Mouse (Mus musculus): ENCODE results near the gene Fam198b. TPM values are rescaled to one million over a fixed set of nuclear protein-coding genes. Genes with fewer than 3 reads are reported as not detected.

Fam198b gene
- total and polyA plus RNA-seq, 2 experiments = 0.17 to 0.37 TPM

DNA sequence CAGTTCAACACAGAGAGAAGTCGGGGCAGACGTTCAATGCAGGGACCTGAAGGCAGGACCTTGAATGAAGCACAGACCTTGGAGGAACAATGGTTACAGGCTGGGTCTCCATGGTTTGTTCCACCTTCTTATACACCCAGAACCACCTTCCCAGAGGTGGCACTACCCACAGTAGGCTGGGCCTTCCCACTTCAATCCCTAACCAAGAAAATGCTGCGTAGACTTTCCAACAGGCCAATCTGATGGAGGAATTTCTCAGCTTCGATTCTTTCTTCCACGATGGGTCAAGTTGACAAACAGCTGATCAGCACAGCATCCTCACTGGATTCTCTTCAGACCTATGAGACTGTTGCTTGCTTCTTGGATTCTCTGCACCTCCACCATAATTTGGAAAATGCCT lies 8.9 kb upstream of the Fam198b start:
- no peaks in the 10 kb centered on the region for H3K79me2 ChIP-seq (ENCODE audit: control insufficient read depth, insufficient read depth, low read length)
- TF ChIP-seq CTCF (IDR thresholded peaks at IDR 0.05; ENCODE audit: low read depth, low read length) = no peak
- no peak for TF ChIP-seq POLR2A (IDR thresholded peaks at IDR 0.05; ENCODE audit: extremely low read depth, insufficient read depth, low read length)
- no peak for DNase-seq (ENCODE audit: extremely low read depth, low read depth, low spot score)
- H3K4me3 ChIP-seq (ENCODE audit: insufficient read depth, low read depth, low read length) = no peak overlapping the region
- no peak overlapping the region for H3K27ac ChIP-seq (replicated peaks; ENCODE audit: insufficient read depth, low read depth, low read length)
- no peak overlapping the region for H3K9ac ChIP-seq (ENCODE audit: low read depth, low read length)
- WGBS = 91% methylated on average over 5 of the region's 5 CpGs
- H3K4me1 ChIP-seq (ENCODE audit: control insufficient read depth, insufficient read depth, low read length) = no peaks in the 10 kb centered on the region
- no peaks in the 10 kb centered on the region for H3K27me3 ChIP-seq (ENCODE audit: control insufficient read depth, insufficient read depth, low read length)
- H3K36me3 ChIP-seq (ENCODE audit: control insufficient read depth, insufficient read depth, low read length) = no peaks in the 10 kb centered on the region

- WGBS = 50% methylated on average over 3 of the region's 3 CpGs
- DNase-seq (ENCODE audit: extremely low read depth, low read depth, low spot score) = no peak
- H3K27me3 ChIP-seq (ENCODE audit: control insufficient read depth, insufficient read depth, low read length) = no peaks in the 10 kb centered on the region
- H3K4me1 ChIP-seq (ENCODE audit: control insufficient read depth, insufficient read depth, low read length) = no peaks in the 10 kb centered on the region
- H3K4me3 ChIP-seq (ENCODE audit: insufficient read depth, low read depth, low read length) = no peak overlapping the region
- H3K79me2 ChIP-seq (ENCODE audit: control insufficient read depth, insufficient read depth, low read length) = no peaks in the 10 kb centered on the region
- no peak overlapping the region for H3K27ac ChIP-seq (replicated peaks; ENCODE audit: insufficient read depth, low read depth, low read length)
- TF ChIP-seq POLR2A (IDR thresholded peaks at IDR 0.05; ENCODE audit: extremely low read depth, insufficient read depth, low read length) (no peak), CTCF (IDR thresholded peaks at IDR 0.05; ENCODE audit: low read depth, low read length) (no peak)
- no peaks in the 10 kb centered on the region for H3K36me3 ChIP-seq (ENCODE audit: control insufficient read depth, insufficient read depth, low read length)
- H3K9ac ChIP-seq (ENCODE audit: low read depth, low read length) = no peak overlapping the region
These were observed 6.0 kb upstream of the Fam198b start for GRCm38 (mm10) chr3:79878350-79878749.

- H3K9ac ChIP-seq (ENCODE audit: low read depth, low read length) = no peak overlapping the region
- H3K27me3 ChIP-seq (ENCODE audit: control insufficient read depth, insufficient read depth, low read length) = no peaks in the 10 kb centered on the region
- H3K4me1 ChIP-seq (ENCODE audit: control insufficient read depth, insufficient read depth, low read length) = no peaks in the 10 kb centered on the region
- H3K36me3 ChIP-seq (ENCODE audit: control insufficient read depth, insufficient read depth, low read length) = no peaks in the 10 kb centered on the region
- 84% methylated on average over 9 of the region's 9 CpGs for WGBS
- TF ChIP-seq POLR2A (IDR thresholded peaks at IDR 0.05; ENCODE audit: extremely low read depth, insufficient read depth, low read length) (no peak), CTCF (IDR thresholded peaks at IDR 0.05; ENCODE audit: low read depth, low read length) (no peak)
- no peak overlapping the region for H3K4me3 ChIP-seq (ENCODE audit: insufficient read depth, low read depth, low read length)
- DNase-seq (ENCODE audit: extremely low read depth, low read depth, low spot score) = no peak
- no peak overlapping the region for H3K27ac ChIP-seq (replicated peaks; ENCODE audit: insufficient read depth, low read depth, low read length)
- no peaks in the 10 kb centered on the region for H3K79me2 ChIP-seq (ENCODE audit: control insufficient read depth, insufficient read depth, low read length)
These were observed 5.1 kb upstream of the Fam198b start for GRCm38 (mm10) chr3:79879246-79879645.

DNA sequence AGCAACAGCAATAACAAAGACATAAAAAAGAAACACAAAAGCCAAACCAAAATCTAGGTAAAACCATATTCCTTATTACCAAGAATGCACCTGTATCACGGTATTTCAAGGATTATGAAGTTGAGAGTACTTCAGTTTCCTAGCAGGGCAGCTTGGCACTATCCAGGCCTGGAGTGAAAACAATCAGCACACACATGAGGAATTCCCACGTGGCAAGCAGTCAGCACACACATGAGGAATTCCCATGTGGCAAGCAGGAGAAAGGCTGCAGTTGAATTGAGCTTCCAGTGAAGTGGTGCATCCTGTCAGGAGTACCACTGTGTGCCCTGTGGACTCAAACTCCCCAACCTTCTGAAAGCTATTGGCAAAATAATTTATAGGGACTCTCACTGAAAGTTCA lies 2.7 kb upstream of the Fam198b start:
- 60% methylated on average over 2 of the region's 2 CpGs for WGBS

GRCm38 (mm10) chr3:79883092-79883491 lies 1.2 kb upstream of the Fam198b start:
- Histone ChIP-seq H3K27me3 (ENCODE audit: control insufficient read depth, insufficient read depth, low read length) (peaks cover 4% of the 10 kb centered on the region; the same call in 1 of the 2 replicates), H3K4me1 (ENCODE audit: control insufficient read depth, insufficient read depth, low read length) (0 out of 2 replicates have a peak, but pooled peaks cover 3% of the 10 kb centered on the region), H3K36me3 (ENCODE audit: control insufficient read depth, insufficient read depth, low read length) (no peaks in the 10 kb centered on the region), H3K27ac (replicated peaks; ENCODE audit: insufficient read depth, low read depth, low read length) (no peak overlapping the region), H3K9ac (ENCODE audit: low read depth, low read length) (no peak overlapping the region), H3K79me2 (ENCODE audit: control insufficient read depth, insufficient read depth, low read length) (no peaks in the 10 kb centered on the region), H3K4me3 (ENCODE audit: insufficient read depth, low read depth, low read length) (no peak overlapping the region)
- DNase-seq (ENCODE audit: extremely low read depth, low read depth, low spot score) = peak; percentile 37
- TF ChIP-seq CTCF (IDR thresholded peaks at IDR 0.05; ENCODE audit: low read depth, low read length) = peak; percentile 83
- no peak for TF ChIP-seq POLR2A (IDR thresholded peaks at IDR 0.05; ENCODE audit: extremely low read depth, insufficient read depth, low read length)
- 32% methylated on average over 7 of the region's 7 CpGs for WGBS

More for the DNA sequence above, 2.7 kb upstream of the Fam198b start:
- Histone ChIP-seq H3K4me1 (ENCODE audit: control insufficient read depth, insufficient read depth, low read length) (0 out of 2 replicates have a peak, but pooled peaks cover 3% of the 10 kb centered on the region), H3K9ac (ENCODE audit: low read depth, low read length) (no peak overlapping the region), H3K27ac (replicated peaks; ENCODE audit: insufficient read depth, low read depth, low read length) (no peak overlapping the region), H3K36me3 (ENCODE audit: control insufficient read depth, insufficient read depth, low read length) (no peaks in the 10 kb centered on the region), H3K79me2 (ENCODE audit: control insufficient read depth, insufficient read depth, low read length) (no peaks in the 10 kb centered on the region), H3K4me3 (ENCODE audit: insufficient read depth, low read depth, low read length) (no peak overlapping the region), H3K27me3 (ENCODE audit: control insufficient read depth, insufficient read depth, low read length) (peaks cover 4% of the 10 kb centered on the region; the same call in 1 of the 2 replicates)
- no peak for DNase-seq (ENCODE audit: extremely low read depth, low read depth, low spot score)
- no peak for TF ChIP-seq POLR2A (IDR thresholded peaks at IDR 0.05; ENCODE audit: extremely low read depth, insufficient read depth, low read length)
- TF ChIP-seq CTCF (IDR thresholded peaks at IDR 0.05; ENCODE audit: low read depth, low read length) = no peak

DNA sequence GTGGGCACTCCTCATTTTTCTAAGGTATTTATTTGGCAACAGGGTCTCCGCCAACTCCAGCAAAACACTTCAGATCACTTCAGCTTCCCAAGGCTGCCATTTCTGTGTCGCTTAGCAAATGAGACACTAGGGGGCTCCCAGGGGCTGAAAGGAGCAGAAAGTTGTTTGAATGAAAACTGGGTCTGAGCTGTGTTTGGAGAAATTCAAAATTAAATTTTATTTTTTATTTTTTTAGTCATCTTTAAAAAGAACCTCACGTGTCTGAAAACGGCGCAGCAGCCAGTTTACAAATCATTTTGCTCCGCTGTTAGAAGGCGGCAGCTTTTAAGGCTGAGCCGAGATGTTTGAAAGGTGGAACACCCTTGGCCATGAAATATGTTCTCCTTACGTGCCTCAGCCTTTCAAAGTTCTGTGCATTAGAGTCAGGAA lies 442 bp downstream of the Fam198b start:
- Histone ChIP-seq H3K27ac (replicated peaks; ENCODE audit: insufficient read depth, low read depth, low read length) (no peak overlapping the region), H3K27me3 (ENCODE audit: control insufficient read depth, insufficient read depth, low read length) (peaks cover 6% of the 10 kb centered on the region; the same call in 1 of the 2 replicates), H3K4me1 (ENCODE audit: control insufficient read depth, insufficient read depth, low read length) (0 out of 2 replicates have a peak, but pooled peaks cover 3% of the 10 kb centered on the region), H3K79me2 (ENCODE audit: control insufficient read depth, insufficient read depth, low read length) (no peaks in the 10 kb centered on the region), H3K9ac (ENCODE audit: low read depth, low read length) (no peak overlapping the region), H3K4me3 (ENCODE audit: insufficient read depth, low read depth, low read length) (no peak overlapping the region), H3K36me3 (ENCODE audit: control insufficient read depth, insufficient read depth, low read length) (no peaks in the 10 kb centered on the region)
- TF ChIP-seq CTCF (IDR thresholded peaks at IDR 0.05; ENCODE audit: low read depth, low read length) (peak; percentile 50; the same call in 1 of the 2 replicates), POLR2A (IDR thresholded peaks at IDR 0.05; ENCODE audit: extremely low read depth, insufficient read depth, low read length) (no peak)
- 20% methylated on average over 9 of the region's 9 CpGs for WGBS
- DNase-seq (ENCODE audit: extremely low read depth, low read depth, low spot score) = no peak
